Mouse (Mus musculus) intestine, postnatal 0 days (tissue): ENCODE measurements at regions not wholly inside any gene's neighbourhood (a gene's known extent, or its start where the extent isn't known, plus 50 kb on each side); places are given as distances from the start of the nearest gene placed in this dataset.
"Not testable (repeated sequence)": the region's sequence is repeated elsewhere in the genome, so short reads cannot be mapped to it uniquely, and the experiment has no call there.

ENCODE experiments used
- ATAC-seq: fragments of 200-750 bp; cut with Nextera tagmentation; 2 replicates; pipeline ENCODE4 v1.8.0; 2017; ENCODE audit warnings: mild to moderate bottlenecking, moderate TSS enrichment, moderate library complexity
- H3K27ac ChIP-seq: fragments of 300-500 bp; sonication (generic); 2 replicates; pipeline ENCODE4 v1.5.1; 2014; ENCODE audit warnings: mild to moderate bottlenecking, low read depth, low read length, moderate library complexity
- H3K27me3 ChIP-seq: fragments of 300-500 bp; sonication (generic); replicated peaks from 2 replicates; pipeline ENCODE4 v1.6.1; 2014; ENCODE audit warnings: low read length, mixed read lengths; ENCODE audit not compliant: control insufficient read depth, insufficient read depth
- H3K36me3 ChIP-seq: fragments of 300-500 bp; sonication (generic); 2 replicates; pipeline ENCODE4 v1.6.1; 2014; ENCODE audit warnings: mild to moderate bottlenecking, moderate library complexity; ENCODE audit not compliant: control insufficient read depth, insufficient read depth
- H3K4me1 ChIP-seq: fragments of 300-500 bp; sonication (generic); replicated peaks from 2 replicates; pipeline ENCODE4 v1.6.1; 2014; ENCODE audit warnings: antibody characterized with exemption, low read length, mixed read lengths; ENCODE audit not compliant: control insufficient read depth, insufficient read depth
- H3K4me2 ChIP-seq: fragments of 300-500 bp; sonication (generic); replicated peaks from 2 replicates; pipeline ENCODE4 v1.6.1; 2014; ENCODE audit warnings: low read depth, mild to moderate bottlenecking, moderate library complexity
- H3K4me3 ChIP-seq: fragments of 300-500 bp; sonication (generic); 2 replicates; pipeline ENCODE4 v1.5.1; 2014; ENCODE audit warnings: low read depth, low read length
- H3K9ac ChIP-seq: fragments of 300-500 bp; sonication (generic); 2 replicates; pipeline ENCODE4 v1.6.1; 2014; ENCODE audit warnings: mild to moderate bottlenecking, low read depth, low read length
- H3K9me3 ChIP-seq: fragments of 300-500 bp; sonication (generic); 2 replicates; pipeline ENCODE4 v1.6.1; 2016; ENCODE audit warnings: mixed run types; ENCODE audit not compliant: control insufficient read depth
- CTCF ChIP-seq: sonication (generic); IDR thresholded peaks from 2 replicates; pipeline ENCODE4 v1.5.1; 2016; ENCODE audit warnings: low read depth, mild to moderate bottlenecking, control low read depth, antibody characterized with exemption, moderate library complexity
- WGBS: fragments of 180-500 bp; shearing (Covaris S2); extraction: QIAGEN DNeasy Blood & Tissue Kit; methylation state at CpG from one replicate; pipeline ENCODE4 v1.1.7; 2014; 5-methylcytosine and 5-hydroxymethylcytosine counted together

DNA sequence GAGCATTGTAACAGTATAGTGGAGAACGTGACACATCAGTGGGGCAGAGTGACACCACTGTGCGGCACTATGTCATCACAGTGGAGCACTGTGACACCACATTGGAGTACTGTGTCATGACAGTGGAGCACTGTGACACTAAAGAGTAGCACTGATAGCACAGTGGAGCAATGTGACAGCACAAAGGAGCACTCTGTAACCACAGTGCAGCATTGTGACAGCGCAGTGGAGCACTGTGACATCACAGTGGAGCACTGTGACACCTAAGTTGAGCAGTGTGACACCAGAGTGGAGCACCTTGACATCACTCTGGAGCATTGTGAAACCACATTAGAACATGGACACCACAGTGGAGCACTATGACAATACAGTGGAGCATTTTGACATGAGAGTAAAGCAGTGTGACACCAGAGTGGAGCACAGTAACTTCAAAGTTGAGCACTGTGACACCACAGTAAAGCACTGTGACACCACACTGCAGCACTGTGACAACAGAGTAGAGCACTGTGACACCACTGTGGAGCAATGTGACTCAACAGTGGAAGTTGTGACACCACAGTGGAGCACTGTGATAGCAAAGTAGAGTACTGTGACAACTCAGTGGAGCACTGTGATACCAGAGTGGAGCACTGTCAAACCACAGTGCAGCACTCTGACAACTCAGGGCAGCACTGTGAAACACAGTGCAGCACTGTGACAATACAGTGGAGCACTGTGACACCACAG lies 77.5 kb upstream of the Scaf8 start:
- Histone ChIP-seq H3K27ac (no peak overlapping the region), H3K9me3 (no peaks in the 10 kb centered on the region), H3K36me3 (no peaks in the 10 kb centered on the region), H3K9ac (no peak overlapping the region), H3K27me3 (no peaks in the 10 kb centered on the region), H3K4me2 (no peak overlapping the region), H3K4me3 (no peak overlapping the region), H3K4me1 (no peaks in the 10 kb centered on the region)
- no peak for TF ChIP-seq CTCF
- WGBS = 40% methylated on average over 3 of the region's 3 CpGs
- ATAC-seq = no peak

GRCm38 (mm10) chr17:3038067-3038466 lies 76.7 kb upstream of the Scaf8 start:
- ATAC-seq = no peak
- TF ChIP-seq CTCF = no peak
- Histone ChIP-seq H3K9me3 (no peaks in the 10 kb centered on the region), H3K4me3 (no peak overlapping the region), H3K36me3 (no peaks in the 10 kb centered on the region), H3K9ac (no peak overlapping the region), H3K27ac (no peak overlapping the region), H3K27me3 (no peaks in the 10 kb centered on the region), H3K4me1 (no peaks in the 10 kb centered on the region), H3K4me2 (no peak overlapping the region)
- 91% methylated on average over 1 of the region's 1 CpGs for WGBS

DNA sequence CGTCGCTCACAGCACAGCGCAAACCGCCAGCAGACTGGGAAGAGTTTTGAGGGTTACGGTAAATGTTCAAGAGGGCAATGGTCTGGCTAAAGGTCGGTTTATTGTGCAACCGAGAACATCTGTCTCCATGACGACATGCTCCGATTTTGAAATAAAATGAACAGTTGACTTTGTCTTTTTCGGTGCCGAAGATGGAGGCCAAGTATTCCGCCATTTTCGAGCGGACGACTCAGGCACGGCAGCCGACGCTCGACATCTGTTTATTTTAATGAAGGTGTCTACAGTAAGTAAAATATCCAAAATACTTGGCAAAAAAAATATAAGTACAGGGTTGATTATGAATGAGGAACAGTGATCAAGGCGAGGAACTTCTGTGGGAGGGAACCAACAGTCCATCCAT lies 70.3 kb upstream of the Scaf8 start:
- not testable (repeated sequence) for H3K4me2 ChIP-seq, H3K9me3 ChIP-seq, H3K4me1 ChIP-seq, H3K27ac ChIP-seq, H3K36me3 ChIP-seq, H3K27me3 ChIP-seq, H3K4me3 ChIP-seq, H3K9ac ChIP-seq, ATAC-seq
- WGBS = 88% methylated on average over 20 of the region's 20 CpGs

- H3K27me3 ChIP-seq, H3K4me1 ChIP-seq, H3K4me2 ChIP-seq, H3K9ac ChIP-seq, H3K9me3 ChIP-seq, H3K36me3 ChIP-seq, H3K27ac ChIP-seq, H3K4me3 ChIP-seq: not testable (repeated sequence)
- 37% methylated on average over 4 of the region's 4 CpGs for WGBS
- peak; percentile 87 for ATAC-seq
These were observed 60.9 kb upstream of the Scaf8 start for GRCm38 (mm10) chr17:3053859-3054258.

- not testable (repeated sequence) for ATAC-seq, H3K36me3 ChIP-seq
- WGBS = 36% methylated on average over 8 of the region's 8 CpGs
These were observed 59.9 kb upstream of the Scaf8 start for GRCm38 (mm10) chr17:3054848-3055247.

DNA sequence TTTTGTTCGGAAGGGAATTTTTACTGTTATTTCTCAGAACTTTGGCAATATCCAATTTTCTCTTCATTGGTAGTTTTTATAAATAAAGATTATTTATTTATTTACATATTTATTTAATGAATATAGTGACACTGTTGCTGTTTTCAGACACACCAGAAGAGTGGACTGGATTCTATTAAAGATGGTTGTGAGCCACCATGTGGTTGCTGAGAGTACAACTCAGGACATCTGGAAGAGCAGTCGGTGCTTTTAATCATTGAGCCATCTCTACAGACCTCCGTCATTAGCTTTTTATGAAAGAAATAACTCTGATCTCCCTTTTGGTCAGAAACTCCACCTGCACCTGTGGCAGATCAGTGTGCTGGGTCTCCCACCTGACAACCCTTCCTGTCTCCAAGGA lies 59.4 kb upstream of the Scaf8 start:
- peak; percentile 22; the same call in 1 of the 2 replicates for TF ChIP-seq CTCF
- H3K4me3 ChIP-seq, ATAC-seq, H3K4me1 ChIP-seq, H3K36me3 ChIP-seq, H3K9me3 ChIP-seq, H3K27me3 ChIP-seq, H3K4me2 ChIP-seq, H3K27ac ChIP-seq, H3K9ac ChIP-seq: not testable (repeated sequence)
- 78% methylated on average over 3 of the region's 3 CpGs for WGBS

More at GRCm38 (mm10) chr17:3054848-3055247, 59.9 kb upstream of the Scaf8 start:
- not testable (repeated sequence) for H3K27me3 ChIP-seq, H3K9me3 ChIP-seq, H3K27ac ChIP-seq, H3K4me3 ChIP-seq, H3K4me1 ChIP-seq, H3K9ac ChIP-seq
- peak overlapping the region; percentile 13; the same call in 1 of the 2 replicates for H3K4me2 ChIP-seq

DNA sequence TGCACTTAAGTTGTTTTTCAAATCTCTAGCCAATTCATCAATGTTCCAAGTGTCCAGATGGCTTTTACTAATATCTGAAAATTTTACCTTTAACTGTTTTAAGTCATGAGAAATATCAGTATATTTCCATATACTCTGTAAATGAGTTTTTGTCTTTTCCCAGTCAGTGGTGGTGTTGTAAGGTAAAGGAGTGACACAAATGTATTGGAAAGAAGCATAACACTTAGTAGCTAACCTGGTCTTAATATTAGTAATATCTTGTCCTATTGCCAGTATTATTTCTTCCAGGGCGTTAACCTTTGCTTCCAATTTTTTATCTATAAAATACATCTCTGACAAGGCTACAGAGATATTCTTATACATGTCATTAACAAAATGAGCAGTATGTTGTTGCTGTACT lies 51.4 kb upstream of the Scaf8 start:
- H3K4me3 ChIP-seq, H3K9me3 ChIP-seq, H3K4me1 ChIP-seq, H3K27me3 ChIP-seq, ATAC-seq, H3K9ac ChIP-seq, H3K4me2 ChIP-seq, H3K36me3 ChIP-seq, H3K27ac ChIP-seq: not testable (repeated sequence)
- 93% methylated on average over 1 of the region's 1 CpGs for WGBS
